Mouse (Mus musculus): Measurements from ENCODE around the gene Ampd1. TPM values are rescaled to one million over a fixed set of nuclear protein-coding genes. Genes with fewer than 3 reads are reported as not detected.
"Not testable (repeated sequence)": the region's sequence is repeated elsewhere in the genome, so short reads cannot be mapped to it uniquely, and the experiment has no call there.

The Ampd1 gene
- polyA plus RNA-seq, 1 experiment: not detected

DNA sequence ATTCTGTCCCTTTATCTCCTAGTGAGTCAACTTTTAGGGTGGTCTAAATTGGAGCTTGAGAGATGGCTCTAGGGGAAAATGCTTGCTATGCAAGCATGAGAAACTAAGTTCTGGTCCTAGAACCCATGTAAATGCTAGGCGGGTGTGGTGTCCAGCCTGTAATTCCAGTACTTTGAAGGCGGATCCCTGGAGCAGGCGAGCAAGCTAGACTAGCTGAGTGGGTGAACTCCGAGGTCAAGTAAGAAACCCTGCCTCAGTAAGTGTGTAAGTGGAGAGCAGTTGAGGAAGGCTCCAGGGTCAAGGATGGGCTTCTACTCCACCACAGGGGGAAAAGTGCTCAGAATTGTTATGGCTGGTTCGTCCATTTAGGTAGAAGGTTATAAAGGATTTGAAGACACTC lies 53.9 kb downstream of the Ampd1 start:
- no peak overlapping the region for H3K4me3 ChIP-seq (ENCODE audit: insufficient read depth, low read length)
- peaks cover 1% of the 10 kb centered on the region for H3K4me1 ChIP-seq (ENCODE audit: control insufficient read depth, insufficient read depth, low read length)
- H3K27ac ChIP-seq (ENCODE audit: insufficient read depth, low read length): no peak overlapping the region
- TF ChIP-seq POLR2A (IDR thresholded peaks at IDR 0.05; ENCODE audit: extremely low read depth, insufficient read depth, low read length) (no peak), CTCF (IDR thresholded peaks at IDR 0.05; ENCODE audit: extremely low read depth, insufficient read depth, low read length) (no peak)

DNA sequence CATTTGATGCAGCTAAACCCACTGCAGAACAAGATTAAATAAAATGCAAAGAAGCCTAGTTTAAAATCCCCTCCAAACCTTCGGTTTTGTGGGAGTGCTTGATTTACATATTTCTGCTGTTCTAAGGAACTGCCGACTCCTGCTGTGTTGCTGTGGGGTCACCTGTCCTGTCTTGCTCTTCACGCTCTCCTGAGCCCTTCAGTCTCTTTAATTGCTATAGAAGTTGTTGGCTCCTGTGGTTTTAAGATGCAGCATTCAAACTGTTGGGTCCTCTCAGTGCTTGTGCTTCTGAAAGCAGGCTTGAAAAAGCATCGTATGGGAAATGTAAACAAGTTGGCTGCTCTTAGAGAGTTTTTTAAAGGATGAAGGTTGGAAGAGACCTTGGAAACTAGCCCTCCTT lies 54.4 kb downstream of the Ampd1 start:
- Histone ChIP-seq H3K4me3 (ENCODE audit: insufficient read depth, low read length) (no peak overlapping the region), H3K27ac (ENCODE audit: insufficient read depth, low read length) (no peak overlapping the region), H3K4me1 (ENCODE audit: control insufficient read depth, insufficient read depth, low read length) (peaks cover 1% of the 10 kb centered on the region)
- TF ChIP-seq CTCF (IDR thresholded peaks at IDR 0.05; ENCODE audit: extremely low read depth, insufficient read depth, low read length): no peak
- TF ChIP-seq POLR2A (IDR thresholded peaks at IDR 0.05; ENCODE audit: extremely low read depth, insufficient read depth, low read length): no peak

DNA sequence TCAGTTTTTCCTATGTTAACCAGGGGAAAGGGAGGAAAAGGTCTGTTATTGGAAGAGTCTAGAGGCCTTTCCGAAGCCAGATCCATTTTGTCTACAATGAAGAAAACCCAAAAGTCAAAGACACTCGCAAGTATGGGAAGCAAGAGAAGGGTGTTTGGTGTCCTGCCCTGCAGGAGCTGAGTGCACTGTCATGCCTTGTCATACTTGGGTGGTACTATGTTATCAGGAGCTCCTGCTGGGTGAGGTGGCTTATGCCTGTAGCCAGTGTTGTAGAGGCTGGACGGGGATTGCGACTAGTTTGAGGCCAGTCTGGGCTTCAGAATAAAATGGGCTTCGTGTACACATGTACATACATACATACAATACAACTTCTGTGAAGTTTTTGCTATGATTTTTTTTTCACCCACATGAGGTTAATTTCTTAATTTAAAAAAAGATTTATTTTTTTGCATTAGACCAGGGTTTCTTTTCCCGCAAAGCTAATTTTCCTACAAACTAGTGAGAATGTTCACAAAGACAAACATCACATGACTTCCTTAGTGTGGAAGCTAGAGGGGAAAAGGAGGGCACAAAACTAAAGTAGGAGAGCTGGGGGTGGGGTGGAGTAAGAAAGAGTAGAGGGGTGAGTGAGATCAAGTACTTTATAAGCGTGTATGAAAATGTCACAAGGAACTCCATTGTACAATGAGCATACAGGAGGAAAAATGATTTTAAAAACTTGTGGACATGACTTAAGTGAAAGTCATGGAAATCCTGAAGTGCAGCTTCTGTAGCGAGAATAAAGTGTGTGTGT lies 55.7 kb downstream of the Ampd1 start:
- H3K27ac ChIP-seq (ENCODE audit: insufficient read depth, low read length): no peak overlapping the region
- no peak overlapping the region for H3K4me3 ChIP-seq (ENCODE audit: insufficient read depth, low read length)
- TF ChIP-seq POLR2A (IDR thresholded peaks at IDR 0.05; ENCODE audit: extremely low read depth, insufficient read depth, low read length) (no peak), CTCF (IDR thresholded peaks at IDR 0.05; ENCODE audit: extremely low read depth, insufficient read depth, low read length) (no peak)
- peaks cover 1% of the 10 kb centered on the region for H3K4me1 ChIP-seq (ENCODE audit: control insufficient read depth, insufficient read depth, low read length)

DNA sequence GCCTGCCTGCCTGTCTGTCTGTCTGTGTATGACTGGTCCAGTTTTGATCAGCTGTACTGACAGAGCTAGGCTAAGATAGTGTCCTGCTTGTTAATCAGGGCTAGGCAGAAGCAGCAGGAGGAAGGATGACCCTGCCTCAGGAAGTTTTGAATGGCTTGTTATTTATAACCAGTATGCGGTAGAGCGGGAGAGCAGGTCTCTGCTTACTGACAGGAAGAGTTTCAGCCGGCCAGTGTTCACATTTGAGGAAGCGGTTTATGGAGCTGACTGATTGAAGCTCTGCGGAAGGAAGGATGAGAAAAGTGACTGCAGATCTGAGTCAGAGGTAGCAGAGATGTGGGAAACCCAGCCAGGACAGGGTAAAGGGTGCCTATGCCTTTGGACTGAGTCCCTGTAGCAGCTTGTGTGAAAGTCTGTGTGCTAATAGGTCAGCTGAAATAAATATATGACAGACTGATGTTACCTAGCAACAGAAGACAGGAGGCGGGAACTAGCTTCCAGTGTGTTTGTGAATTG lies 56.5 kb downstream of the Ampd1 start:
- no peak overlapping the region for H3K4me3 ChIP-seq (ENCODE audit: insufficient read depth, low read length)
- peak overlapping the region; percentile 31; the same call in 1 of the 2 replicates for H3K27ac ChIP-seq (ENCODE audit: insufficient read depth, low read length)
- no peak for TF ChIP-seq CTCF (IDR thresholded peaks at IDR 0.05; ENCODE audit: extremely low read depth, insufficient read depth, low read length)
- TF ChIP-seq POLR2A (IDR thresholded peaks at IDR 0.05; ENCODE audit: extremely low read depth, insufficient read depth, low read length): no peak
- peaks cover 1% of the 10 kb centered on the region for H3K4me1 ChIP-seq (ENCODE audit: control insufficient read depth, insufficient read depth, low read length)

DNA sequence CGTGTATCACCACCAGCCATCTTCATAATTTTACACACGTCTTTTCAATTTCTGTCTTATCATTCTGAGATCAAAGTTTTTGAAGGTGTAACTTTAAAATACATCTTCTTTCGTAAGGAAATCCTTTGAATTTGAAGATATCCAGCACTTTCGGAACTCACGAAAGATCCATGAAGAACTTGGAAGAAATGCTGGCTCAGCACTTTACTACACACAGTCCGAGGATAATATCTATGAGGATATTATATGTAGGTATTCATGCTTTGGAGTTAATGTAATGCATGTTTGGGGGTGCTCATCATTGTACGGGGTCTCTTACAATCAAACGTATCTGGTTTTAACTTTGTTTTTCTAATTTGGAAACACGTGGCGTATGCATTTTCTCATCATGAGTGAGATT lies 59.3 kb downstream of the Ampd1 start:
- Histone ChIP-seq H3K4me3 (ENCODE audit: insufficient read depth, low read length) (no peak overlapping the region), H3K4me1 (ENCODE audit: control insufficient read depth, insufficient read depth, low read length) (peaks cover 1% of the 10 kb centered on the region), H3K27ac (ENCODE audit: insufficient read depth, low read length) (no peak overlapping the region)
- TF ChIP-seq CTCF (IDR thresholded peaks at IDR 0.05; ENCODE audit: extremely low read depth, insufficient read depth, low read length) (no peak), POLR2A (IDR thresholded peaks at IDR 0.05; ENCODE audit: extremely low read depth, insufficient read depth, low read length) (no peak)

DNA sequence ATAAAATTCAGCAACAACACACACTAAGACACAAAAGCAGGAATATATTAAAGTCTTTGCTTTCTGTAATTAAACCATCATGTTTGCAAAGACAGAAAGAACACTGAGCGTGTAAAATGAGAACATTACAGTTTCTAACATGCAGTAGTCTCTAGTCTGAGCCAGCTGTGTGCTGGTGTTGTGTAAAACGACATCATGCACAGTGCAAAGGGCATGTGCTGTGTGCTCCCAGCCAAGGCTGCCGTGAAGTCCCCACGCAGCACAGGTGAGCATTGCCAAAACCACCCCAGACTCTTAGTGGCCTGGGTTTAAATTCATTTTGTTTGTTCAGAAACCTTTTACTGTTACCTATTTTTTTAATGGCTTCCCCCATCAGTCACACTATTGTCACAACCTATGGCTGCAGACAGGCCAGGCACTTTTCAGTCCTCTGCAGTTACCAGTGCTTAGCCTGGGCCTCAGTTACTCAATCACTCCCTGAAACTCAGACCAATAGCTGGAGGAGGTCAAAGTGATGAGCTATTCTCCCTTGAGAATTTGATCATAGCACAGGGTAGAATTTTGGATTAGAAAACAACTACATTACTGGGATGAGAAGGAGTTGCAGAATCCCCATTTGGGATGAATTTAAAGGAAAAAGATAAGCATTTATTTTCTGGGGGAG lies 62.7 kb downstream of the Ampd1 start:
- no peaks in the 10 kb centered on the region for H3K4me1 ChIP-seq (ENCODE audit: control insufficient read depth, insufficient read depth, low read length)
- no peak overlapping the region for H3K27ac ChIP-seq (ENCODE audit: insufficient read depth, low read length)
- TF ChIP-seq CTCF (IDR thresholded peaks at IDR 0.05; ENCODE audit: extremely low read depth, insufficient read depth, low read length) (no peak), POLR2A (IDR thresholded peaks at IDR 0.05; ENCODE audit: extremely low read depth, insufficient read depth, low read length) (no peak)
- no peak overlapping the region for H3K4me3 ChIP-seq (ENCODE audit: insufficient read depth, low read length)

DNA sequence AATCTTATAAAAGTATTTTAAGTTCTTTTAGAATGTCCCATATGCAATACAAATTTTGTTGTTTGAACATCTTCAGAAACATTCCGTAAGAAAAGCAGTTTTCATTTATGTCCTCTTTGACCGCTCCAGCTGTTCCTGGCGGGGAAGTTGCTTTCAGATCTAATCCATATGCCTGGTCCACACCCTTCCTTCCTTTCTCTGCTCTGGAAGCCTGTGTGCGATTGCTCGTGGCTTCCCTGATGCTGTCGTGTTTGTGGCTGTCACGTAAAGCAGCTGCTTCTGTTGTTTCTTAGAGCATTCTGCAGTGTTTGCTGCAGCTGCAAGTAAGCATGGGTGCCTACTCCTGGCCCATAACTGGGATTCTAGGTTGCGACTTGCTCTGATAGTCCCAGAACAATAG lies 65.2 kb downstream of the Ampd1 start:
- Histone ChIP-seq H3K4me3 (ENCODE audit: insufficient read depth, low read length) (no peak overlapping the region), H3K27ac (ENCODE audit: insufficient read depth, low read length) (no peak overlapping the region), H3K4me1 (ENCODE audit: control insufficient read depth, insufficient read depth, low read length) (no peaks in the 10 kb centered on the region)
- TF ChIP-seq CTCF (IDR thresholded peaks at IDR 0.05; ENCODE audit: extremely low read depth, insufficient read depth, low read length) (no peak), POLR2A (IDR thresholded peaks at IDR 0.05; ENCODE audit: extremely low read depth, insufficient read depth, low read length) (no peak)

DNA sequence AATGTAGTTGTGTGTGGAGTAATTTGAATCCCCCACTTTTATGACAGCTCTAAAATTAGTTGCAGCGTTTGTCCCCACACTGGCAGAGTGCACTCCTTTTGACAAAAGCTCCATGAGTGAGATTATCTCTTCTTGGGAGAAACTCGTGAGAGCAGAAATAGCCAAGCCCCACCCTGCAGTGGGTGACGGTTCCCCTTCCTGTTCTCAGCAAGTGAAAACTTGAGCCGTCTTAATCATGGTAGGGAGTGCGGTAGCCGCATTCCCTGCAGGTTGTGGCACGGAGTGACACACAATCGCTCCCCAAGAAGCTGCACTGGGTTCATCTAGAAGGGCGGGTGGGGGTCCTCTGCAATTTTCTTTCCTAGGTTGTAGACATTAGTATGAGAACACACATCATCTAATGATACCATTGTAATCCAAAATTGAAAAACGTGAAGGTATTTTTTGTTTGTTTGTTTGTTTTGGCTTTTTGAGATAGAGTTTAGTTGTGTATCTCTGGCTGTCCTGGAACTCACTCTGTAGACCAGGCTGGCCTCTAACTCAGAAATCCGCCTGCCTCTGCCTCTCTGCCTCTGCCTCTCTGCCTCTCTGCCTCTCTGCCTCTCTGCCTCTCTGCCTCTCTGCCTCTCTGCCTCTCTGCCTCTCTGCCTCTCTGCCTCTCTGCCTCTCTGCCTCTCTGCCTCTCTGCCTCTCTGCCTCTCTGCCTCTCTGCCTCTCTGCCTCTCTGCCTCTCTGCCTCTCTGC lies 66.5 kb downstream of the Ampd1 start:
- not testable (repeated sequence) for H3K27ac ChIP-seq (ENCODE audit: insufficient read depth, low read length); H3K4me3 ChIP-seq (ENCODE audit: insufficient read depth, low read length); H3K4me1 ChIP-seq (ENCODE audit: control insufficient read depth, insufficient read depth, low read length)

DNA sequence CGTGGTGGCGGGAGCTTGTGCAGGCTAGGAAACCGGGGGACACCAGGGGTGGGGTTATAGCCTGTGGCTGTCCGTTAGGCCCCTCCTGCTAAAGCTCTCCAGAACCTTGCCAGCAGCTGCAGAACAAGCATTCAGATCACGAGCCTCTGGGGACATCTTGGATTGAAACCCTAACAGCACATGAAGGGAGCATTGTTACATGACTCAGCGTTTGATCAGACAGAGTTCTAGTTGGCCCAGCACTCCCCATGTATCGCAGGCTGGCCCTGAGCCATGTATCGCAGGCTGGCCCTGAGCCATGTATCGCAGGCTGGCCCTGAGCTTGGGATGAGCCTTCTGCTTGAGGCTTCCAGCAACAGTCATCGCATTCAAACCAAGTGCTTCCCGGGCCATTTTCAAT lies 67.5 kb downstream of the Ampd1 start:
- H3K4me1 ChIP-seq (ENCODE audit: control insufficient read depth, insufficient read depth, low read length): no peaks in the 10 kb centered on the region
- no peak overlapping the region for H3K4me3 ChIP-seq (ENCODE audit: insufficient read depth, low read length)
- TF ChIP-seq CTCF (IDR thresholded peaks at IDR 0.05; ENCODE audit: extremely low read depth, insufficient read depth, low read length) (no peak), POLR2A (IDR thresholded peaks at IDR 0.05; ENCODE audit: extremely low read depth, insufficient read depth, low read length) (no peak)
- no peak overlapping the region for H3K27ac ChIP-seq (ENCODE audit: insufficient read depth, low read length)

Data from cortical plate, adult 2 months (tissue).